Mouse (Mus musculus) lung, postnatal 0 days (tissue): ENCODE data around the gene Fam149b.
A peak's percentile ranks its signal among the peaks of the same experiment; 100 is the strongest.

ENCODE experiments used
- CTCF ChIP-seq: IDR thresholded peaks from 2 replicates; pipeline ENCODE4 v1.5.1; 2016; ENCODE audit warnings: antibody characterized with exemption, mild to moderate bottlenecking
- EP300 ChIP-seq: IDR thresholded peaks from 2 replicates; pipeline ENCODE4 v1.6.1; 2016; ENCODE audit warnings: antibody characterized with exemption, mild to moderate bottlenecking, control low read depth

DNA sequence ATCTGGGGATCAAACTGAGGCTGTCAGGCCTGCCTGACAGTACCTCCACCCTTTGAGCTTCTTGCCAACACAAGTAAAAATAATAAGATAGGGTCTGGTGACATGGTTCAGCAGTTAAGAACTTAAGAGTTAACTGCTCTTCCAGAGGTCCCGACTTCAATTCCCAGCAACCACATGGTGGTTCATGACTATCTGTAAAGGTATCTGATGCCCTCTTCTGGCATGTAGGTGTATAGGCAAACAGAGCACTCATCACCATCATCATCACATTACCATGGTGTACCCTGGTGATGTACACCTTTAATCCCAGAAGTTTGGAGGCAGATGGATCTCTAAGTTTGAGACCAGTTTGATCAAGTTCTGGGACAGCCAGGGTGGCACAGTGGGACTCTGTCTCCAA lies 80.6 kb downstream of the Fam149b start:
- TF ChIP-seq EP300 (no peak), CTCF (0 out of 2 replicates have a peak, but pooled peaks have one; percentile 8)
